Mouse (Mus musculus) intestine, postnatal 0 days (tissue): ENCODE data around the gene Ampd3. TPM values are rescaled to one million over a fixed set of nuclear protein-coding genes. Genes with fewer than 3 reads are reported as not detected.

ENCODE experiments used
- ATAC-seq: fragments of 200-750 bp; cut with Nextera tagmentation; 2 replicates; pipeline ENCODE4 v1.8.0; 2017; ENCODE audit warnings: mild to moderate bottlenecking, moderate TSS enrichment, moderate library complexity
- H3K27ac ChIP-seq: fragments of 300-500 bp; sonication (generic); 2 replicates; pipeline ENCODE4 v1.5.1; 2014; ENCODE audit warnings: mild to moderate bottlenecking, low read depth, low read length, moderate library complexity
- H3K27me3 ChIP-seq: fragments of 300-500 bp; sonication (generic); replicated peaks from 2 replicates; pipeline ENCODE4 v1.6.1; 2014; ENCODE audit warnings: low read length, mixed read lengths; ENCODE audit not compliant: control insufficient read depth, insufficient read depth
- H3K36me3 ChIP-seq: fragments of 300-500 bp; sonication (generic); 2 replicates; pipeline ENCODE4 v1.6.1; 2014; ENCODE audit warnings: mild to moderate bottlenecking, moderate library complexity; ENCODE audit not compliant: control insufficient read depth, insufficient read depth
- H3K4me1 ChIP-seq: fragments of 300-500 bp; sonication (generic); replicated peaks from 2 replicates; pipeline ENCODE4 v1.6.1; 2014; ENCODE audit warnings: antibody characterized with exemption, low read length, mixed read lengths; ENCODE audit not compliant: control insufficient read depth, insufficient read depth
- H3K4me2 ChIP-seq: fragments of 300-500 bp; sonication (generic); replicated peaks from 2 replicates; pipeline ENCODE4 v1.6.1; 2014; ENCODE audit warnings: low read depth, mild to moderate bottlenecking, moderate library complexity
- H3K4me3 ChIP-seq: fragments of 300-500 bp; sonication (generic); 2 replicates; pipeline ENCODE4 v1.5.1; 2014; ENCODE audit warnings: low read depth, low read length
- H3K9ac ChIP-seq: fragments of 300-500 bp; sonication (generic); 2 replicates; pipeline ENCODE4 v1.6.1; 2014; ENCODE audit warnings: mild to moderate bottlenecking, low read depth, low read length
- H3K9me3 ChIP-seq: fragments of 300-500 bp; sonication (generic); 2 replicates; pipeline ENCODE4 v1.6.1; 2016; ENCODE audit warnings: mixed run types; ENCODE audit not compliant: control insufficient read depth
- CTCF ChIP-seq: sonication (generic); IDR thresholded peaks from 2 replicates; pipeline ENCODE4 v1.5.1; 2016; ENCODE audit warnings: low read depth, mild to moderate bottlenecking, control low read depth, antibody characterized with exemption, moderate library complexity
- WGBS: fragments of 180-500 bp; shearing (Covaris S2); extraction: QIAGEN DNeasy Blood & Tissue Kit; methylation state at CpG from one replicate; pipeline ENCODE4 v1.1.7; 2014; 5-methylcytosine and 5-hydroxymethylcytosine counted together
- polyA plus RNA-seq: library from polyadenylated mRNA; unstranded; fragments of >200 nt; fragmentation: Nextera tagmentation; extraction: Ambion mirVana; gene quantifications from 2 replicates; pipeline ENCODE4 v1.2.1, GENCODE M21; 2015

The Ampd3 gene
- polyA plus RNA-seq, 1 experiment from 2014 or later = 7.4 TPM

DNA sequence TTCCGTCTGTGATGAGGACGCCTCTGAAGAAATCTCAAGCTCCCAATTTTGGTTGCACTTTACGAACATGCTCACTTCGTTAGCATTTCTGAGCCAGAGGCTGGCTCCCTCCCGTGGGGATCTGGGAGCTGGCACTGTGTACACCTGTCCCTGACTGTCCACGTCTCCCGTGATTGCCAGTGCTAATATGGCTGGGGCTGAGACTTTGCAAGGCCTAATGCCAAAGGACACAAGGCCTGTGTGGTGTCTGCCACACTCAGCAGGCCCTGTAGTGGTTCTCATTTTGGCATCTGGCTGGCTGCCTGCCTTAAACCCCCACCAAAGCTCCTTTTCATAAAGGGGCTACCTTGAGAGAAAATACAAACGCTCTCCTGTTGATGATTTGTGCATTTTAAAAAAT, 43.0 kb downstream of the Ampd3 start:
- Histone ChIP-seq H3K4me3 (no peak overlapping the region), H3K27me3 (no peaks in the 10 kb centered on the region), H3K9ac (no peak overlapping the region), H3K4me1 (no peaks in the 10 kb centered on the region), H3K9me3 (no peaks in the 10 kb centered on the region), H3K4me2 (no peak overlapping the region), H3K36me3 (peaks cover 20% of the 10 kb centered on the region), H3K27ac (no peak overlapping the region)
- WGBS = 91% methylated on average over 8 of the region's 8 CpGs
- no peak for TF ChIP-seq CTCF
- ATAC-seq = no peak

DNA sequence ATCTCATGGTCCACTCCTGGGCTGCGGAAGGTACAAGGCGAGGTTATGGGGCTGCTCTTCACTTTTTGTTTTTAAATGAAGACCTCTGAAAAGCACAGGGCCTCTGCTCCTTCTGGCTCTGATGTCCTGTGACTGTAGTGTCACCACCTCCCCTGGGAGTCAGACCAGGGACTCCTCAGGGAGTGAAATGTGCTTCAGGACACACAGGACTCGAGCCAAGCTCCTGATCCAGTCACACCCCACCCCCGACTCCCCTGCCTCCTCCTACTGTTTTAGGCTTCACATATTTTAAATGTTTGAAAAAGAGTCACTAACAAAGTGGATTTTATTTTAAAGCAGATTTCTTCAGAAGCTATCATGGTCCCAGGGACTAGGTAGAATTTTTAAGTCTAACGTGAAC, 43.5 kb downstream of the Ampd3 start:
- WGBS = 83% methylated on average over 5 of the region's 5 CpGs
- Histone ChIP-seq H3K4me3 (no peak overlapping the region), H3K36me3 (peaks cover 20% of the 10 kb centered on the region), H3K27me3 (no peaks in the 10 kb centered on the region), H3K4me2 (no peak overlapping the region), H3K27ac (no peak overlapping the region), H3K9me3 (no peaks in the 10 kb centered on the region), H3K4me1 (no peaks in the 10 kb centered on the region), H3K9ac (no peak overlapping the region)
- TF ChIP-seq CTCF = no peak
- no peak for ATAC-seq

DNA sequence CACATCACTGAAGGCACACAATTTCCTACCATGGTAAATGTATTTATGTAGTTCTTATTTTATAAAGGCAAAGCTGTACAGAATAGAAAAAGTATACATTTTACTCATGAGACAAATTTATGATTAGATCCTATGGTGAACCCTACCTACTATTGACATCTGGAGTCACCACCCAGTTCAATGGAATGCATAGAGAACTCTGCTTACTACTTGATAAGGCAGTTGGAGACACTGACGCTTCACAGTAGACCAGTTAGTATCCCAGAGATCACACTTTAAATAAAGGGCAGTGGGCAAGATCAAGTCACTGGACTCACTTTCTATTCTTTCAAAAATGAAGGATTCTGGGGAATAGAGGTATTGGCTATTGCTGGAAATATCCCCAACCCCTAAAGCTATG, 46.0 kb downstream of the Ampd3 start:
- 75% methylated on average over 1 of the region's 1 CpGs for WGBS
- H3K27me3 ChIP-seq = no peaks in the 10 kb centered on the region

DNA sequence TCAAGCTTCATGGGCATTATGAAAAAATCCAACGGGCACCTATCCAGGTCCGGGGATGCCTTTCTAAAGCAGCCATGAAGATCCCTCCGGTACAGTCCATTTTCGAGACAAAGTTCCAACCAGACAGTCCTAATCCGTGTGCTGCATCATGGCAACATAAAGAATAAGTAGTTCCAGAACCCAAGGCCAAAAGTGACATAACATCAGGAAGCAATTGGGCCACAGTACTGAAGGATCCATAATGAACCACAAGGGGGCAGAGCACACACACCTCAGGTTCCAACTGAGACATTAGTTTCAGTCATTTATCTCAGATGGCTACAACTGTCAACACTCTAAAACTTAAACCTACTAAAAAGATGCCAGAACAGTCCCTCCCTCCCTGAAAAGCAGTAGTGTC, 48.0 kb downstream of the Ampd3 start:
- H3K4me3 ChIP-seq = no peak overlapping the region
- whole genome bisulfite sequencing = 67% methylated on average over 5 of the region's 5 CpGs

More for the DNA sequence above, 46.0 kb downstream of the Ampd3 start:
- no peak for TF ChIP-seq CTCF
- Histone ChIP-seq H3K4me1 (no peaks in the 10 kb centered on the region), H3K36me3 (peaks cover 24% of the 10 kb centered on the region), H3K4me2 (no peak overlapping the region), H3K4me3 (no peak overlapping the region), H3K9ac (no peak overlapping the region), H3K9me3 (no peaks in the 10 kb centered on the region), H3K27ac (no peak overlapping the region)
- no peak for ATAC-seq

GRCm38 (mm10) chr7:110818206-110818605, 50.2 kb downstream of the Ampd3 start:
- H3K9me3 ChIP-seq = no peaks in the 10 kb centered on the region
- no peak overlapping the region for H3K4me2 ChIP-seq
- no peak overlapping the region for H3K4me3 ChIP-seq
- peak; percentile 32; the same call in 1 of the 2 replicates for TF ChIP-seq CTCF
- no peak overlapping the region for H3K9ac ChIP-seq
- H3K27ac ChIP-seq = no peak overlapping the region
- peaks cover 22% of the 10 kb centered on the region for H3K36me3 ChIP-seq
- 66% methylated on average over 6 of the region's 6 CpGs for WGBS
- no peak for ATAC-seq
- H3K4me1 ChIP-seq = no peaks in the 10 kb centered on the region
- no peaks in the 10 kb centered on the region for H3K27me3 ChIP-seq

More for the DNA sequence above, 48.0 kb downstream of the Ampd3 start:
- Histone ChIP-seq H3K4me2 (no peak overlapping the region), H3K9ac (no peak overlapping the region), H3K9me3 (no peaks in the 10 kb centered on the region), H3K4me1 (no peaks in the 10 kb centered on the region), H3K36me3 (peaks cover 19% of the 10 kb centered on the region), H3K27ac (no peak overlapping the region), H3K27me3 (no peaks in the 10 kb centered on the region)
- peak; percentile 42; the same call in 1 of the 2 replicates for ATAC-seq
- TF ChIP-seq CTCF = peak; percentile 94

- H3K4me3 ChIP-seq = no peak overlapping the region
- ATAC-seq = no peak
- no peaks in the 10 kb centered on the region for H3K4me1 ChIP-seq
- no peak overlapping the region for H3K4me2 ChIP-seq
- no peak overlapping the region for H3K9ac ChIP-seq
- no peaks in the 10 kb centered on the region for H3K27me3 ChIP-seq
- H3K27ac ChIP-seq = no peak overlapping the region
- H3K9me3 ChIP-seq = no peaks in the 10 kb centered on the region
- WGBS = 70% methylated on average over 11 of the region's 11 CpGs
- TF ChIP-seq CTCF = no peak
- H3K36me3 ChIP-seq = peaks cover 29% of the 10 kb centered on the region
Measured at GRCm38 (mm10) chr7:110818787-110819350, 50.9 kb downstream of the Ampd3 start.
